Mouse (Mus musculus) heart, embryonic 12.5 days (tissue): Measurements from ENCODE around the gene Pate2. TPM values are rescaled to one million over a fixed set of nuclear protein-coding genes. Genes with fewer than 3 reads are reported as not detected.
"Not testable (repeated sequence)": the region's sequence is repeated elsewhere in the genome, so short reads cannot be mapped to it uniquely, and the experiment has no call there.

Source experiments
- ATAC-seq: fragments of 200-750 bp; cut with Nextera tagmentation; 2 replicates; pipeline ENCODE4 v1.8.0; 2017; ENCODE audit warnings: moderate TSS enrichment, moderate library complexity; ENCODE audit not compliant: insufficient number of reproducible peaks, low FRiP score
- H3K27ac ChIP-seq: fragments of 300-500 bp; sonication (generic); 2 replicates; pipeline ENCODE4 v1.5.1; 2016; ENCODE audit warnings: mild to moderate bottlenecking, moderate library complexity; ENCODE audit not compliant: poor library complexity, severe bottlenecking
- H3K27me3 ChIP-seq: fragments of 300-500 bp; sonication (generic); replicated peaks from 2 replicates; pipeline ENCODE4 v1.6.1; 2016; ENCODE audit warnings: mild to moderate bottlenecking, moderate library complexity
- H3K36me3 ChIP-seq: fragments of 300-500 bp; sonication (generic); 2 replicates; pipeline ENCODE4 v1.6.1; 2016; ENCODE audit warnings: mild to moderate bottlenecking, moderate library complexity
- H3K4me1 ChIP-seq: fragments of 300-500 bp; sonication (generic); replicated peaks from 2 replicates; pipeline ENCODE4 v1.6.1; 2016; ENCODE audit warnings: mild to moderate bottlenecking
- H3K4me2 ChIP-seq: fragments of 300-500 bp; sonication (generic); 2 replicates; pipeline ENCODE4 v1.6.1; 2016; ENCODE audit warnings: mild to moderate bottlenecking, moderate library complexity
- H3K4me3 ChIP-seq: fragments of 300-500 bp; sonication (generic); 2 replicates; pipeline ENCODE4 v1.5.1; 2016; ENCODE audit warnings: mild to moderate bottlenecking
- H3K9ac ChIP-seq: fragments of 300-500 bp; sonication (generic); 2 replicates; pipeline ENCODE4 v1.6.1; 2016; ENCODE audit warnings: mild to moderate bottlenecking, moderate library complexity
- H3K9me3 ChIP-seq: fragments of 300-500 bp; sonication (generic); replicated peaks from 2 replicates; pipeline ENCODE4 v1.6.1; 2016; ENCODE audit warnings: mild to moderate bottlenecking, moderate library complexity
- WGBS: fragments of 180-500 bp; shearing (Covaris S2); methylation state at CpG from one replicate; pipeline ENCODE4 v1.1.7; 2016; 5-methylcytosine and 5-hydroxymethylcytosine counted together
- polyA plus RNA-seq: library from polyadenylated mRNA; unstranded; fragments of >200 nt; fragmentation: Nextera tagmentation; extraction: Ambion mirVana; gene quantifications from 2 replicates; pipeline ENCODE4 v1.2.1, GENCODE M21; 2016

Pate2 gene
- polyA plus RNA-seq, 1 experiment from 2014 or later = 0.66 TPM

- H3K4me3 ChIP-seq = no peak overlapping the region
- H3K36me3 ChIP-seq = no peaks in the 10 kb centered on the region
- no peaks in the 10 kb centered on the region for H3K27me3 ChIP-seq
- no peak overlapping the region for H3K9ac ChIP-seq
- no peak for ATAC-seq
- WGBS = 62% methylated on average over 8 of the region's 8 CpGs
- H3K27ac ChIP-seq = no peak overlapping the region
- H3K9me3 ChIP-seq = 0 out of 2 replicates have a peak, but pooled peaks cover 2% of the 10 kb centered on the region
- H3K4me1 ChIP-seq = no peaks in the 10 kb centered on the region
- no peak overlapping the region for H3K4me2 ChIP-seq
These were observed 37.7 kb downstream of the Pate2 start for GRCm38 (mm10) chr9:35607647-35608405.

DNA sequence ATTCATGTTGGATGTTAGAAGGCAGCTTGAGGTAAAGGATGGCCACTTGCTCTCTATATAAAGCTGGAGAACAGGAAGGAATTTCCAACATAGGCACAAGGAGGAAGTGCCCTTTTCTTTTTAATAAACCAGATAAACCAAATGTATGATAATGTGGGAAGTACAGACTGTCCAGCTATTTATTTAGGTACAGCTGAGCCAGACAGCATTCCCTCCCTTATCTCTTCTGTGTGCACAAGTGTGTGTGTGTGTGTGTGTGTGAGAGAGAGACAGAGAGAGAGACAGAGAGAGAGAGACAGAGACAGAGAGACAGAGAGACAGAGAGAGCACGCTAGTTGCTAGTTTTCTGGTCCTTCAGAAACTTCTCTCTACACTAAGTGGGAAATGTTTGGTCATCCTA, 41.8 kb downstream of the Pate2 start, which contains the start of gene Pate4:
TSS of gene Pate4 (minus strand) at position 101 of the 400 bp plus-strand sequence.
- Histone ChIP-seq H3K9ac (no peak within 1 kb of the TSS), H3K27me3 (no peaks in the 10 kb centered on the region), H3K4me3 (no peak within 1 kb of the TSS), H3K9me3 (no peaks in the 10 kb centered on the region), H3K27ac (no peak within 1 kb of the TSS), H3K4me2 (no peak within 1 kb of the TSS), H3K4me1 (no peaks in the 10 kb centered on the region), H3K36me3 (no peaks in the 10 kb centered on the region)
- 76% methylated on average over 1 of the region's 1 CpGs for WGBS
- ATAC-seq = no peak

DNA sequence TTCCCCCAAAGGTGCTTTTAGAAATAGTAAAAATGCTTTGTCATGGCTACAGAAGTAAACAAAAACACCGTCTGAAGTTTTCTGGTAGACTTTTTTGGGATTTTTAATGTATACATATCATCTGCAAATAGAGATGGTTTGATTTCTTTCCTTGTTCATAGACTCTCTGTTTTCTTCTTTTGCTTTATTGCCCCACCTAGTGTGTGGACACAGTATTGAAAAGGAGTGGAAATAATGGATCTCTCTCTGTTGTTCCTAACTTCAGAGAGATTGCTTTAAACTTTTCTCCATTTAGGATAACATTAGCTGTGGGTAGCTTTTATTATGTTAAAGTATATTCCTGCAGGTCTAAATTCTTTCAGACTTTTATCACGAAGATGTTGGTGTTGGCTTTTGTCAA, 43.9 kb downstream of the Pate2 start:
- Histone ChIP-seq H3K4me3 (no peak overlapping the region), H3K27me3 (no peaks in the 10 kb centered on the region), H3K36me3 (no peaks in the 10 kb centered on the region), H3K4me1 (no peaks in the 10 kb centered on the region), H3K9me3 (no peaks in the 10 kb centered on the region), H3K9ac (no peak overlapping the region), H3K27ac (no peak overlapping the region), H3K4me2 (no peak overlapping the region)
- 18% methylated on average over 2 of the region's 2 CpGs for WGBS
- ATAC-seq = no peak

- H3K4me3 ChIP-seq, H3K36me3 ChIP-seq, H3K4me2 ChIP-seq, ATAC-seq, H3K27ac ChIP-seq, H3K9me3 ChIP-seq, H3K27me3 ChIP-seq, H3K4me1 ChIP-seq, H3K9ac ChIP-seq: not testable (repeated sequence)
- WGBS = 64% methylated on average over 2 of the region's 2 CpGs
These were observed 46.7 kb downstream of the Pate2 start for GRCm38 (mm10) chr9:35616784-35617183.

GRCm38 (mm10) chr9:35632981-35633380, 62.9 kb downstream of the Pate2 start:
- no peak overlapping the region for H3K4me3 ChIP-seq
- H3K27me3 ChIP-seq = no peaks in the 10 kb centered on the region
- H3K4me1 ChIP-seq = no peaks in the 10 kb centered on the region
- no peaks in the 10 kb centered on the region for H3K9me3 ChIP-seq
- no peak overlapping the region for H3K9ac ChIP-seq
- H3K4me2 ChIP-seq = no peak overlapping the region
- ATAC-seq = 0 out of 2 replicates have a peak, but pooled peaks have one; percentile 36
- WGBS = 62% methylated on average over 1 of the region's 1 CpGs
- no peak overlapping the region for H3K27ac ChIP-seq
- H3K36me3 ChIP-seq = no peaks in the 10 kb centered on the region

- H3K27me3 ChIP-seq = no peaks in the 10 kb centered on the region
- 62% methylated on average over 1 of the region's 1 CpGs for WGBS
- no peak within 1 kb of the TSS for H3K9ac ChIP-seq
- H3K4me2 ChIP-seq = no peak within 1 kb of the TSS
- ATAC-seq = no peak
- no peaks in the 10 kb centered on the region for H3K36me3 ChIP-seq
- H3K4me3 ChIP-seq = no peak within 1 kb of the TSS
- no peaks in the 10 kb centered on the region for H3K4me1 ChIP-seq
- H3K27ac ChIP-seq = no peak within 1 kb of the TSS
- peaks cover 7% of the 10 kb centered on the region; the same call in 1 of the 2 replicates for H3K9me3 ChIP-seq
These were observed 78.0 kb downstream of the Pate2 start, which contains the start of gene Pate3 for GRCm38 (mm10) chr9:35648102-35648501. TSS of gene Pate3 (minus strand) at chr9:35648202.

- H3K9ac ChIP-seq = no peak overlapping the region
- H3K4me1 ChIP-seq = no peaks in the 10 kb centered on the region
- no peak overlapping the region for H3K4me3 ChIP-seq
- H3K9me3 ChIP-seq = no peaks in the 10 kb centered on the region
- H3K4me2 ChIP-seq = no peak overlapping the region
- no peak overlapping the region for H3K27ac ChIP-seq
- no peaks in the 10 kb centered on the region for H3K36me3 ChIP-seq
- ATAC-seq = no peak
- H3K27me3 ChIP-seq = no peaks in the 10 kb centered on the region
- 76% methylated on average over 2 of the region's 2 CpGs for WGBS
These were observed 103.5 kb downstream of the Pate2 start for GRCm38 (mm10) chr9:35673557-35673956.

GRCm38 (mm10) chr9:35687013-35687412, 116.9 kb downstream of the Pate2 start, which contains the start of gene Pate1:
TSS of gene Pate1 (minus strand) at chr9:35687390.
- H3K4me1 ChIP-seq = no peaks in the 10 kb centered on the region
- WGBS = 34% methylated on average over 1 of the region's 1 CpGs

GRCm38 (mm10) chr9:35691924-35692323, 121.8 kb downstream of the Pate2 start:
- H3K27ac ChIP-seq = no peak overlapping the region
- H3K27me3 ChIP-seq = no peaks in the 10 kb centered on the region
- ATAC-seq = no peak
- H3K4me3 ChIP-seq = no peak overlapping the region
- H3K4me2 ChIP-seq = no peak overlapping the region
- no peaks in the 10 kb centered on the region for H3K36me3 ChIP-seq
- no peaks in the 10 kb centered on the region for H3K4me1 ChIP-seq
- H3K9me3 ChIP-seq = peaks cover 3% of the 10 kb centered on the region; the same call in 1 of the 2 replicates
- H3K9ac ChIP-seq = no peak overlapping the region

More at GRCm38 (mm10) chr9:35687013-35687412, 116.9 kb downstream of the Pate2 start, which contains the start of gene Pate1:
- no peak within 1 kb of the TSS for H3K9ac ChIP-seq
- no peak for ATAC-seq
- H3K4me2 ChIP-seq = no peak within 1 kb of the TSS
- H3K4me3 ChIP-seq = no peak within 1 kb of the TSS
- no peaks in the 10 kb centered on the region for H3K36me3 ChIP-seq
- H3K27ac ChIP-seq = no peak within 1 kb of the TSS
- no peaks in the 10 kb centered on the region for H3K9me3 ChIP-seq
- no peaks in the 10 kb centered on the region for H3K27me3 ChIP-seq

DNA sequence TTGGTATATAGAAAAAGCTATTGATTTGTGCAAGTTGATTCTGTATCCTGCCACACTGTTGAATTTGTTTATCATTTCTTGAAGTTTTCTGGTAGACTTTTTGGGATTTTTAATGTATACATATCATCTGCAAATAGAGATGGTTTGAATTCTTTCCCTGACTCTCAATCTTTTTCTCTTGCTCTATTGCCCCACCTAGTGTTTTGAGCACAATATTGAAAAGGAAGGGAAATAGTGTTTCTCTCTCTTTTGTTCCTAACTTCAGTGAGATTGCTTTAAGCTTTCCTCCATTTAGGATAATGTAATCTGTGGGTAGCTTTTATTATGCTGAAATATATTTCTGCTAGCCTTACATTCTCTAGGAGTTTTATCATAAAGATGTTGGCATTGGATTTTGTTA, 137.2 kb downstream of the Pate2 start:
- Histone ChIP-seq H3K36me3 (no peaks in the 10 kb centered on the region), H3K27ac (no peak overlapping the region), H3K9ac (no peak overlapping the region), H3K4me2 (no peak overlapping the region), H3K27me3 (no peaks in the 10 kb centered on the region), H3K9me3 (no peaks in the 10 kb centered on the region; the same call in 1 of the 2 replicates), H3K4me3 (no peak overlapping the region), H3K4me1 (no peaks in the 10 kb centered on the region)
- no peak for ATAC-seq
